Mouse (Mus musculus) liver, adult (tissue): ENCODE measurements around the gene Moap1.
A peak's percentile ranks its signal among the peaks of the same experiment; 100 is the strongest.

Experiments
- GATA4 ChIP-seq: IDR thresholded peaks from 2 replicates; pipeline ENCODE4 v1.6.1; 2014; ENCODE audit warnings: mild to moderate bottlenecking, low read length; ENCODE audit not compliant: insufficient replicate concordance

Gene Moap1

GRCm38 (mm10) chr12:102743589-102744574, at the start of gene Moap1, which contains the start of gene Tmem251:
Gene Moap1, minus strand, starts transcription at chr12:102743661.
Gene Tmem251, plus strand, starts transcription at chr12:102743762.
- TF ChIP-seq GATA4 = peak; percentile 36; the same call in 1 of the 2 replicates

GRCm38 (mm10) chr12:102787927-102788326, 44.5 kb upstream of the Moap1 start:
- TF ChIP-seq GATA4 = no peak

DNA sequence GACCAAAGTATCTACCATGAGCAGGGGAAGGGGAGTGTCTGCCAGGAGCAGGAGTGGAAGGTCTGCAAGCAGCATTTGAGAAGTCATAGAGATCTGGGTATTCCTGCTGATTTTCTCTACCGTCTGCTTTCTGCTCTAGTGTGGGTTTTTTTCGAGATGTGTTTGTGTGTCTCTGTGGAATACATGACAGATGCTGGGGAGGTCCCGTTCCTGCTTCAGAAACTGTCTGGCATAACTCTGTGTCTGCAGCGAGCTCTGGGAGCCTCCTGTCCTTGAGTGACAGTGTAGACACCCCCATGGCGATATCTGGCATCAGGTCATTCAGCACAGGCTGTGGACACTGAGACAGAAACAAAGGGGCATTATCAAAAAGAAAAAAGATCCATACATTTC, 42.1 kb upstream of the Moap1 start:
- no peak for TF ChIP-seq GATA4

GRCm38 (mm10) chr12:102784899-102785592, 41.6 kb upstream of the Moap1 start:
- TF ChIP-seq GATA4 = no peak

DNA sequence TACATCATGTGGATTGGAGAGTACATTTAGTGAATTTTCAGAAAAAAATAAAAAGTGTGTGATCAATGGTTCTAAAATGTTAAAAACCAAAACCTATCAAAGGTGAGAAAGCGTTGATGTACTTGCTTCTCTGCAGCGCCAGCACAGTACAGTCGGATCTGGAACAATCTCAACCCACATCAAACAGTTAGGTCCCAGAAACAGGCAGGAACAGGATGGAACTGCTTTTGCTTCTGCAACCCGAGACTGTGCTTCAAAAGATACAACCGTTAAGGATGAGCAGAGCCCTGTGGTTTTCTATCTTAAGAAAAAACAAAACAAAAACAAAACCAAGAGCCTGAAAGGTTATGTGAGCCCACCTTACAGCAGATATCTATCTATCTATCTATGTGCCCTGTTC, 39.4 kb upstream of the Moap1 start:
- no peak for TF ChIP-seq GATA4

DNA sequence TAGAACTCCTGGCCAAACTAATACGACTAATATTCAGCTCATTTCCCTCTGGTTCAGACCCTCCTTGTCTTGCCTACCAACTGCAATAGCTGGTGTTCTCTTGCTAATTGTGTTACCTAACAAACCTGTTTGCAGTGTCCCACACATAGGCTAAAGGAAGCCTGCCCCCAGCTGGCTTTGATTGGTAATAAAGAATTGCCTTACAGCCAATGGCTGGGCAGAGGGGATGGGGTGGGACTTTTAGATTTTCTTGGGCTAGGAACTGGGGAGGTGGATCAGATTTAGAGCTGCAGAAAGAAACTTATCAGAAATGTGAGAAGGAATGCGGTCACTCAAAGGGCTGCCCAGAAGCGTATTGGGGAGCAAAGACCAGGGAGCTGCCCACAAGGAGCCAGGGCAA, 36.0 kb upstream of the Moap1 start:
- no peak for TF ChIP-seq GATA4

GRCm38 (mm10) chr12:102778151-102778550, 34.7 kb upstream of the Moap1 start:
- TF ChIP-seq GATA4 = no peak

DNA sequence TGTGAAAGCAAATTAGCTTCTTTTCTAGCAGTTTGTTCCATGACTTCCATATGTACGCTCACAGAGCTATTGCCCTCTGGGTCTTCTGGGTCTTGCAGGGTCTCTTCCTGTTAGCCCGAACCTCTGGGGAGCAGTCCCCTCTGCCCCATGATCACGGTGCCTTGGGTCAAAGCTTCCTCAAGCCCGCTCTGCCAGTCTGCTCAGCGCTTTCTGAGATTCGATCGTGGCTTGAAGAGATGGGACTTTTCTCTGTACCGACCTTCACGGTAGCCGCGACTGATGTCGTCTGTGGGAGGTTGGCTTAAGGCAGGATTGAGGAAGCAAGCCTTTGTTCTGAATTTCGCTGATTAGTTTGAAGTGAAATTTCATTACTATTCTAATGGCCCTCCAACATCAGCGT, 32.6 kb upstream of the Moap1 start:
- TF ChIP-seq GATA4 = no peak

DNA sequence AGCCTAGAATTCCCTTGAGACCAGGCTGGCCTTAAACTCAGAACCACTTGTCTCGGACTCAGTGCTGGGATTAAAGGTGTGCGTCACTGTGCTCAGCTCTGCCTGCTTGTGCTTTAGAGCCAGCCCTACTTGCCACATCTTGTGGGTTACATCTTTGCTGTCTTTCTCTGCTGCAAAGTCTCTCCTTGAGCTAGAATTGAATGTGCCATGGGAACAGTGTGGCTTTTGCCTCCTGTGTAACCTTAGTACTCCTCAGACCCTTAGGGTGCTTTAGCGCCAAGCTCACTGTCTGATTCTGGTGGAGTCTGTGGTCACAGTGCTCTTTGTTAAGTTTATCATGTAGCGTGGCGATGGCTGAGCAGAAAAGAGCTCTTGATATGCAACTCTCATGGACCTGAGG, 29.2 kb upstream of the Moap1 start:
- no peak for TF ChIP-seq GATA4

- no peak for TF ChIP-seq GATA4
These were observed 28.1 kb upstream of the Moap1 start for GRCm38 (mm10) chr12:102771601-102772000.

- TF ChIP-seq GATA4 = no peak
These were observed 25.5 kb upstream of the Moap1 start for GRCm38 (mm10) chr12:102769000-102769399.

GRCm38 (mm10) chr12:102763696-102764095, 20.2 kb upstream of the Moap1 start:
- no peak for TF ChIP-seq GATA4

DNA sequence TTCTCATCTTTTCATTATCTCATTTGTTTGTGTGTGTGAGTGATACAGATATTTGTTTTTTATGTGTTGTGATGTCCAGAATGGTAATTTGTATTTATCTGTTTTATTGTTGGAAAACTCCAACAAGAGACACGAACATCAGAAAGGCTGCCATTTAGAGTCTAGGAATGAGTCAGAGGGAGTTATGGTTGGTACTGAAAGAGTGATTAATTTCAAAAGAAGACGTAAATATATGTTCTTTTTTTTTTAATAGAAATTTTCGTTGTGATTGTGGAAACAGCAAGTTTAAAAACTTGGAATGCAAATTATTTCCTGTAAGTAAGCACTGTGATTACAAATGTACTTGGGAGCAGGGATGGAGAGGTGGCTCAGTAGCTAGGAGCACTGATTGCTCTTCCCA, 18.2 kb upstream of the Moap1 start:
- no peak for TF ChIP-seq GATA4

DNA sequence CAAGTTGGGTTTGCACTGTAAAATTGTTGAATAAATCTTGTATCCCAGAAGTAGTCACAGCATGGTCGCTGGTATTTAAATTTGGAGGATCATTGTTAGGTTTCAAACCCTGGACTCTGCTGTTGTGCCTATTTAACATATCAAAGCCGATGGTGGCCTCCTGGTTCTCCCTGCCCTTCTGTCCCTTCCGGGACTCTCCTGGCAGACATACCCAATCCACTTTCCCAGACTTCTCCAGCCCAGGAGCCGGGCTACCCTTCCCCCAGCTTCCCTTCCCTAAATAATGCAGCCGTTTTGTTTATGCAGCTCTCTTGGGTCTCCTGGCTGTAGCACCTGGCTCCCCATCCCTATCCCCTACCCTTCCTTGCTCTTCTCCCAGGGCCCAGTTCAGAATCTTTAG, 15.5 kb upstream of the Moap1 start:
- TF ChIP-seq GATA4 = no peak

GRCm38 (mm10) chr12:102758403-102758756, 14.9 kb upstream of the Moap1 start, which contains the start of gene Gm20604:
Gene Gm20604, minus strand, starts transcription at chr12:102758672.
- TF ChIP-seq GATA4 = no peak
